Mouse (Mus musculus): ENCODE measurements around the gene Frzb. TPM values are rescaled to one million over a fixed set of nuclear protein-coding genes. Genes with fewer than 3 reads are reported as not detected.
"Not testable (repeated sequence)": the region's sequence is repeated elsewhere in the genome, so short reads cannot be mapped to it uniquely, and the experiment has no call there.

Gene Frzb
- 1.4 TPM in 2 replicates for polyA plus RNA-seq (2011; ENCODE audit: insufficient read depth, insufficient read length, low read depth, missing spikeins)

GRCm38 (mm10) chr2:80447291-80447791 is at the start of gene Frzb:
TSS of gene Frzb (minus strand) at chr2:80447625.
- Histone ChIP-seq H3K9ac (ENCODE audit: low read depth, poor library complexity, severe bottlenecking) (no peak within 1 kb of the TSS), H3K9me3 (replicated peaks; ENCODE audit: control insufficient read depth, insufficient read depth, low read length, poor library complexity, severe bottlenecking) (peaks cover 6% of the 10 kb centered on the region; the same call in 1 of the 2 replicates), H3K4me3 (ENCODE audit: low read depth, low read length) (peak within 1 kb of the TSS; percentile 27), H3K36me3 (ENCODE audit: control insufficient read depth, insufficient read depth, low read length, poor library complexity, severe bottlenecking) (no peaks in the 10 kb centered on the region), H3K27ac (ENCODE audit: insufficient read depth, low read length) (no peak within 1 kb of the TSS), H3K4me1 (ENCODE audit: control insufficient read depth, insufficient read depth, low read length) (no peaks in the 10 kb centered on the region), H3K27me3 (ENCODE audit: control insufficient read depth, insufficient read depth, low read length, poor library complexity, severe bottlenecking) (peaks cover 12% of the 10 kb centered on the region)
- TF ChIP-seq EP300 (IDR thresholded peaks at IDR 0.05; ENCODE audit: insufficient read depth, low read depth, low read length) = no peak

DNA sequence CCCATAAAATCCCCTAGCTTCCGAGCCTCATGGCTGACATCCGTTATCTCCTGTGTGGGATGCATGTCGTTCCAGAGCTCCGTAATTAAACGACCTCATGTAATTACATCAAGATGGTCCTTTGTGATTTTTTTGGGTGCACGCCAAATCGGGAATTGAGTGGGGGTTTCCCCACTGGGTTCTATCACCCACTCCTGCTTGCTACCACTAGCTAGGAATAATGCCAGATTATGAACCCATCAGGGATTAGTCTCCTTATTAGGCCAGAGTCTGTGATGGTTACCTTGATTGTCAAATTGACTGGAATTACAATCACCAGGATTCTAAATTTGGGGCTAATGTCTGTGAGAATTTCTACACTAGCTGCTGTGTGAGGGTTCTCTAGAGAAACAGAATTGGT is 47.9 kb upstream of the Frzb start:
- not testable (repeated sequence) for H3K4me1 ChIP-seq (ENCODE audit: control insufficient read depth, insufficient read depth, low read length); H3K36me3 ChIP-seq (ENCODE audit: control insufficient read depth, insufficient read depth, low read length, poor library complexity, severe bottlenecking); H3K9me3 ChIP-seq (replicated peaks; ENCODE audit: control insufficient read depth, insufficient read depth, low read length, poor library complexity, severe bottlenecking); H3K4me3 ChIP-seq (ENCODE audit: low read depth, low read length); H3K27me3 ChIP-seq (ENCODE audit: control insufficient read depth, insufficient read depth, low read length, poor library complexity, severe bottlenecking); H3K9ac ChIP-seq (ENCODE audit: low read depth, poor library complexity, severe bottlenecking); H3K27ac ChIP-seq (ENCODE audit: insufficient read depth, low read length)

GRCm38 (mm10) chr2:80486851-80487250 is 39.4 kb upstream of the Frzb start:
- no peak overlapping the region for H3K9ac ChIP-seq (ENCODE audit: low read depth, poor library complexity, severe bottlenecking)
- H3K9me3 ChIP-seq (replicated peaks; ENCODE audit: control insufficient read depth, insufficient read depth, low read length, poor library complexity, severe bottlenecking) = no peaks in the 10 kb centered on the region; the same call in 1 of the 2 replicates
- no peak overlapping the region for H3K27ac ChIP-seq (ENCODE audit: insufficient read depth, low read length)

DNA sequence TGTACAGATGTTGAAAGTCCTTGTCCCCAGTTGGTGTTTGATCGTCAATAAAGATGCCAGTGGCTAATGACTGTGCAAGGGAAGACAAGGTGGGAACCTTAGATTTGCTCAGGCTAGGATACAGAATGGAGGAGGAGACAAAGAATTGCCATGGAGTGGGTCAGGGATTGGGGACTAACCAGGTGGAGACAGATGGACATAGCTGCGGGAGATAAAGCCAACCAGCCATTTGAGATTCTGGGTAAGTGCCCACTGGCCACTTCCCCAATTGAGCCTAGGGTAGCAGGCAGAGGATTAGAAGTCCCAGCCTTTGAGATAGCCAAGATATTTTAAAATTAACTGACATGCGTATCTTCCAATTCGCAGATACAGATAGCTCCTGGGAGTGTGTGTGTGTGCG is 37.5 kb upstream of the Frzb start:
- Histone ChIP-seq H3K9ac (ENCODE audit: low read depth, poor library complexity, severe bottlenecking) (no peak overlapping the region), H3K4me1 (ENCODE audit: control insufficient read depth, insufficient read depth, low read length) (no peaks in the 10 kb centered on the region), H3K36me3 (ENCODE audit: control insufficient read depth, insufficient read depth, low read length, poor library complexity, severe bottlenecking) (no peaks in the 10 kb centered on the region), H3K9me3 (replicated peaks; ENCODE audit: control insufficient read depth, insufficient read depth, low read length, poor library complexity, severe bottlenecking) (no peaks in the 10 kb centered on the region; the same call in 1 of the 2 replicates), H3K27ac (ENCODE audit: insufficient read depth, low read length) (no peak overlapping the region), H3K4me3 (ENCODE audit: low read depth, low read length) (no peak overlapping the region), H3K27me3 (ENCODE audit: control insufficient read depth, insufficient read depth, low read length, poor library complexity, severe bottlenecking) (no peaks in the 10 kb centered on the region)
- TF ChIP-seq CTCF (IDR thresholded peaks at IDR 0.05; ENCODE audit: low read depth, low read length) (no peak), POLR2A (IDR thresholded peaks at IDR 0.05; ENCODE audit: insufficient read depth, low read length) (no peak), EP300 (IDR thresholded peaks at IDR 0.05; ENCODE audit: insufficient read depth, low read depth, low read length) (no peak)

More at GRCm38 (mm10) chr2:80486851-80487250, 39.4 kb upstream of the Frzb start:
- TF ChIP-seq POLR2A (IDR thresholded peaks at IDR 0.05; ENCODE audit: insufficient read depth, low read length) = no peak
- TF ChIP-seq EP300 (IDR thresholded peaks at IDR 0.05; ENCODE audit: insufficient read depth, low read depth, low read length) = no peak
- TF ChIP-seq CTCF (IDR thresholded peaks at IDR 0.05; ENCODE audit: low read depth, low read length) = no peak
- Histone ChIP-seq H3K4me1 (ENCODE audit: control insufficient read depth, insufficient read depth, low read length) (no peaks in the 10 kb centered on the region), H3K27me3 (ENCODE audit: control insufficient read depth, insufficient read depth, low read length, poor library complexity, severe bottlenecking) (no peaks in the 10 kb centered on the region), H3K4me3 (ENCODE audit: low read depth, low read length) (no peak overlapping the region), H3K36me3 (ENCODE audit: control insufficient read depth, insufficient read depth, low read length, poor library complexity, severe bottlenecking) (no peaks in the 10 kb centered on the region)

- H3K4me3 ChIP-seq (ENCODE audit: low read depth, low read length) = no peak overlapping the region
- H3K4me1 ChIP-seq (ENCODE audit: control insufficient read depth, insufficient read depth, low read length) = no peaks in the 10 kb centered on the region
- no peak overlapping the region for H3K27ac ChIP-seq (ENCODE audit: insufficient read depth, low read length)
- no peak for TF ChIP-seq POLR2A (IDR thresholded peaks at IDR 0.05; ENCODE audit: insufficient read depth, low read length)
- TF ChIP-seq EP300 (IDR thresholded peaks at IDR 0.05; ENCODE audit: insufficient read depth, low read depth, low read length) = no peak
- TF ChIP-seq CTCF (IDR thresholded peaks at IDR 0.05; ENCODE audit: low read depth, low read length) = no peak
- no peaks in the 10 kb centered on the region for H3K9me3 ChIP-seq (replicated peaks; ENCODE audit: control insufficient read depth, insufficient read depth, low read length, poor library complexity, severe bottlenecking)
- H3K36me3 ChIP-seq (ENCODE audit: control insufficient read depth, insufficient read depth, low read length, poor library complexity, severe bottlenecking) = no peaks in the 10 kb centered on the region
- no peak overlapping the region for H3K9ac ChIP-seq (ENCODE audit: low read depth, poor library complexity, severe bottlenecking)
- no peaks in the 10 kb centered on the region for H3K27me3 ChIP-seq (ENCODE audit: control insufficient read depth, insufficient read depth, low read length, poor library complexity, severe bottlenecking)
These were observed 28.4 kb upstream of the Frzb start for GRCm38 (mm10) chr2:80475831-80476230.

GRCm38 (mm10) chr2:80474247-80474796 is 26.9 kb upstream of the Frzb start:
- Histone ChIP-seq H3K4me1 (ENCODE audit: control insufficient read depth, insufficient read depth, low read length) (no peaks in the 10 kb centered on the region), H3K4me3 (ENCODE audit: low read depth, low read length) (no peak overlapping the region), H3K27me3 (ENCODE audit: control insufficient read depth, insufficient read depth, low read length, poor library complexity, severe bottlenecking) (no peaks in the 10 kb centered on the region), H3K27ac (ENCODE audit: insufficient read depth, low read length) (no peak overlapping the region), H3K9ac (ENCODE audit: low read depth, poor library complexity, severe bottlenecking) (no peak overlapping the region), H3K36me3 (ENCODE audit: control insufficient read depth, insufficient read depth, low read length, poor library complexity, severe bottlenecking) (no peaks in the 10 kb centered on the region), H3K9me3 (replicated peaks; ENCODE audit: control insufficient read depth, insufficient read depth, low read length, poor library complexity, severe bottlenecking) (no peaks in the 10 kb centered on the region)
- TF ChIP-seq CTCF (IDR thresholded peaks at IDR 0.05; ENCODE audit: low read depth, low read length) = no peak
- no peak for TF ChIP-seq EP300 (IDR thresholded peaks at IDR 0.05; ENCODE audit: insufficient read depth, low read depth, low read length)
- TF ChIP-seq POLR2A (IDR thresholded peaks at IDR 0.05; ENCODE audit: insufficient read depth, low read length) = no peak
